Mouse (Mus musculus) common myeloid progenitor, adult 5-6 weeks (primary cell): ENCODE data around the gene Tmem30b. TPM values are rescaled to one million over a fixed set of nuclear protein-coding genes. Genes with fewer than 3 reads are reported as not detected.

Experiments
- ATAC-seq: replicated peaks from 2 replicates; pipeline ENCODE4 v1.8.0; 2016; ENCODE audit warnings: low read depth, mild to moderate bottlenecking, moderate TSS enrichment, inconsistent platforms; ENCODE audit not compliant: poor library complexity, severe bottlenecking
- total RNA-seq: library from RNA; stranded (forward); fragments of 200-1000, 187-1606 nt; gene quantifications from 2 replicates; pipeline ENCODE4 v1.2.3, GENCODE M21; 2017

Gene Tmem30b
- 0.46 TPM in 1 of 2 replicates, not detected in the other for total RNA-seq

DNA sequence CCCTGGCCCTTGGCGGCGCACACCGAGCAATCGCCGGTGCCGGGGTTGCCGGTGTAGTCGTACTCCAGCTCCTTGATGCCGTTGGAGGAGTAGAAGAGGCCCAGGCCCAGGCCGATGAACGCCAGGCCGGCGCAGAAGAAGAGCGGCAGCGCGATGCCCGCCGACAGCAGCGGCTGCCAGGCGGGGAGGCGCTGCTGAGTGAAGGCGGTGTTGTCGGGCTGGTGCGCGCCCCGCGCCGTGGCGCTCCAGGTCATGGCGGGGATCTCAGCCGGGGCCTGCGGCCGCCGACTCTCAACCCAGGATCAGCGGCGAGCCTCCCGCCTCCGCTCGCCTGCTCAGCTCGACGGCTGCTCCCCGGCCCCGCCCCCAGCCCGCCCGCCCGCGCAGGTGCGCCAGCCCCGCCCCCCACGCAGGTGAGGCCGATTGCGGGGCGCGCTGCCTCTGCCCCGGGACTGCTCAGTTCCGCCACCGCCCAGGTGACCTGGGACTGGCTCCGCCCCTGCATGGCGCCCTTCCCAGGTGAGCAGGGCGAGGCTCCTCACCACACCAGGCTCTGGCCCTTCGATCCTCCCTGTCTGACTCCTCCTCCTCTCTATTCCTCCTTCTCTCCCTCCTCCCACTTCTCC, at the start of gene Tmem30b:
Tmem30b (minus strand) TSS at position 307 of the 626 bp plus-strand sequence.
- ATAC-seq = no peak; the same call in 1 of the 2 replicates

- no peak for ATAC-seq
Measured at GRCm38 (mm10) chr12:73595226-73595625, 49.0 kb upstream of the Tmem30b start.

DNA sequence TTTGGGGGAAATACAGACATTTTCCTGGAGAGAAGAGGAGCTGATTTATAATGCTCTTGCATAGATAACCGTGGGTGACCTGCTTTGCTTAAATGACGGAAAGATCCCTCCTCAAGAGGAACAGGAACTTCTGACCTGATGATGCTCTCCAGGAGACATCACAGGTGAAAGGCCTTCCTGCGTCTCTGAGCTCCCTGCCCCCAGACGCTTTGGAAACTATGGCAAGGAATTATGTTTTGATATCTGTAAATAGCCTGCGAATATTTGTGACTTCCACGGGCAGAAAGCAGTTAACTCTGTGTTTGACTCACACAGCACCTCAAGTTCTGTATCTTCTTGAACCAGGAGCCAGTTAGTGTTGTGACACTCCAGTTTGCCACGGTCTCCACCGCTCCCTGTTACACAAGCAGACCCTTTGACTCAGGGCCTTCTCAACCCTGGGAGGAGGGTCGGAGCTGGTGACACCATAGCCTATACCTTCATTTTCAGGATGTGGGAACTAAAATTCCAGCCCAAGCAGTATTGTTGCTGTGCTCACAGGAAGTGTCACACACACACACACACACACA, 48.1 kb upstream of the Tmem30b start:
- ATAC-seq = peak; percentile 15; the same call in 1 of the 2 replicates

- peak; percentile 83 for ATAC-seq
Measured at GRCm38 (mm10) chr12:73593021-73593798, 47.0 kb upstream of the Tmem30b start.

DNA sequence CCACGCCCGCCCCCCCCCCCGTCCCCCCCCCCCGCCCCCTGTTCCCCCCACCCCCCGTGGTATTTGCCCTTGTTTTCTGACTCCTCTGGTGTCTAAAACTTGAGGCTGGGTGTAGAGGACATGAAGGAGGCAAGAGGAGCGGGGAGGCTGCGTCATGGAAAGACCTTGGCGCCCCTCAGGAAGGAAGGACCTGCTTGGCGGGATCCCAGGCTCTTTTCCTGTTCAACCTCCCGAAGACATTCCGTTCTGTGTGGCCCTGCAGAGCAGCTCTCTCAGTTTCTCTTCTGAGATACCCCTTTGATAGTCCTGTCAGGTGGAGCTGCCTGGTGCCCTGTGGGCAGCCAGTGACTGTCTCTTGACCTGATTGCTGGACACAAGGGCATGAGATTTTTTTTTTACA, 45.4 kb upstream of the Tmem30b start:
- peak; percentile 13; the same call in 1 of the 2 replicates for ATAC-seq

- no peak for ATAC-seq
Measured at GRCm38 (mm10) chr12:73590627-73591276, 44.6 kb upstream of the Tmem30b start.

DNA sequence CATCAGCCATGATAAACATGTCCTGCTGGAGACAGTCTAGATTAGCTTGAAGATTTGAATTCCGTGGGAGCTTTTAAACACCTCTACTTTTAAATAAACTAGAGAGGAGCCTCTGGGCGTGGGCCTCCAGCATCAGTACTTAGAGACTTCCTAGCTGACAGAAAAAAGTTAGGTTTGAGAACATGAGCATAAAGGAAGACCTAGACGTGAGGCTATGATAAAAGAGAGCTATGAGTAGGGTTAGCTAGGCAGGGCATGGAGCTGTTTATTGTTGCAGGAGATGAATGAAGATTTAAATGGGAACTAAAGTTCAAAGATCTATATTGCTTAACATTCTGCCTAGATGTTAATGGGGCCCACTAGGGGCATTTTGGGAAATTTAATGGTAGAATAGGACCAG, 41.1 kb upstream of the Tmem30b start:
- ATAC-seq = no peak

DNA sequence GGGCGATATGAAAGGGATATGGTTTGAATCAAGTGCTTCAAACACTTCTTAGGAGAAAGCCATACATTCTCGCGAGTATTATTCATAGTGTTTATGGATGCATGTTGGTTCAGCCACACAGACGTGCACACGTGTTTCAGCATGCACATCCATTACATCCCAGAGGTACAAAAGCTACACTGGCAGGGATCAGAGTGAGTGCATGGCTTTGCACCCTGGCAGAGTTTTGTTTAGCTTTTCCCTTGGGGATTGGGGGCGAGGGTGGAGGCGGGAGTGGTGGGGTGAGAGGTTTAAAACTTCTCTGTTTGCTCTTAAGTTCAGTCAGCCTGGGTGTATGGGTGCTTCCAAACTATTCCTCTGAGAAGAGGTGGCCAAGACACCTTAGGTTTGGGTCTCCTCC, 39.7 kb upstream of the Tmem30b start:
- no peak for ATAC-seq

- ATAC-seq = peak; percentile 12; the same call in 1 of the 2 replicates
Measured at GRCm38 (mm10) chr12:73585241-73585801, 39.1 kb upstream of the Tmem30b start.

DNA sequence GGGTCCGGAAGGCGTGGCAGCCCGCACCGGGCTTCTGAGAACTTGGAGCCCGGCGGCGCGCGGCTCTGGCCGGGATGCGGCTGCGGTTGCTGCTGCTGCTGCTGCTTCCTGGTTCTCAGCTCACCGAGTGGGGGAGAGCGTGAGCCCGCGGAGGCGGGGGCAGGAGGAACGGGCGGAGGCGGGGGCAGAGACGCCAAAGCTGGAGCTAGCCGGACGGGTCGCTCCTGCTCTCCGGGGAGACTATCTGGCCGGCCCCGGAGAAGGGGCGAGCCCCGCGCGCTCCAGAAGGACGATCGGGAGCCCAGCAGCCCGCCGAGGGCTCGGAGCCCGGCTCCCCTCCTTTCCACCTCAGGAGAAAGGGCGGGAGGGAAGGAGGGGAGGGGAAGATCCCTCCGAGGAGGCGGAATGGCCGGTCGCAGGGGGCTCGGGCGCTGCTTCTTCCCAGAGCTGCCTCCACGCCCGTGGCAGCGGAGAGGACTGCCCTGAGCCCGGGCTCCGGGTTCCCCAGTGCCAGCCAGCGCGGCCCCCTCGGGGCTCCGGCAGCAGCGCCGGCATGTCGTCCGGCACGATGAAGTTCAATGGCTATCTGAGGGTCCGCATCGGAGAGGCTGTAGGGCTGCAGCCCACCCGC, 38.5 kb upstream of the Tmem30b start, which contains the start of gene Prkch:
Prkch (plus strand) TSS at position 187 of the 631 bp plus-strand sequence.
- peak; percentile 91 for ATAC-seq

DNA sequence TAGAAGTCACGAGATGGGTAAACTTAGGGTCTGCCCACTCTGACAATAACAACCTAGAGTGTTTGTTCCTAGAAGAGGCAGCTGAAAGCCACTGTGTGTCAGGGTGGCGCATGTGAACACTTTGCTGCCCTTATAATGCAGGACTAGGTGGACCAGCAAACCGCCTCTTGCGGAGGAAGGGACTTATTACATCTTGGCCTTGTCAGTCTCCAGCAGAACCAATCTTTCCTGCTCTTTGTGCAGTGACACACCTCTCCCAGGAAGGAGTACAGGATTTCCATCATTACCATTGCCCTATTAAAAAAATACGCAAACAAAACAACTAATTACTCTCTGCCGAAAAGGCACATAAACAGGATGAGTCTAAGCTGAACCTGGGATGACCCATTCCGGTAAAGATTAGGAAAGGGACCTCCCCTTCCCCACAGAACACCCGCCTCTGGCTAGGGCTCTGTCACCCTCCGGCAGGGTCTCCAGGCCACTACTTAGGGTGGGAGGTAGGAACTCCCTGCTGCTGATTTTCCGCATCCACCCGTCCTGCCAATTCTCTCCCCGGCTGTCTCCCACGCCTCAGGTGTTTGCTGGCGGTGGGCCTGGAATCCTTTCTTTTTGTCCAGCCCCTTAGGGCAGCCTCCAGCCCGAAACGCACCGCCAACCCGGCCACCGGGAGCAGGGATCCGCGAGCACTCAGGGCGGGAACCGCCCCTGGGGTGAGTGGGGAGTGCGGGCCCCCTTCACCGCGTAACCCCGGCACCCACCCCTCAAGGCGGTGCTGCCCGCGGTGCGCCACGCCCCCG, 37.8 kb upstream of the Tmem30b start:
- ATAC-seq = peak; percentile 39

DNA sequence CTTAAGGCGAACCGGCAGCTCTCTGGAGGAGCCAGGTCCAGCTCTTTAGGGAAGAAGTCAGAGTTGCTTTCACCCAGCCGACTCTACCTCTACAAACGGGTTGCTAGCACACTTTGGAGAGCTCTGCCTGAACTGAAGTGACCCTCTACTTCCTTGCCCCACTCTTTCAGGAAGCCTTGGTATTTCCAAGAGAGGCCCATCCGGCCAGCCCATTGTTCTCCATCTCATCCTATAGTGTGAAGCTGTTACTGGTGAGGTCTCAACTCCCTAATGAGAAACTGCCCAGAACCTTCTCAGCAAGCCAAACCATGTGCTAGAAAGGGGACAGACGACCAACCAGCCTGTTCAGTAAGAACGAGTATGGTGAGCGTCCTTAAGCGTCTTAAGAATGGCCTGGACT, 37.1 kb upstream of the Tmem30b start:
- ATAC-seq = no peak

DNA sequence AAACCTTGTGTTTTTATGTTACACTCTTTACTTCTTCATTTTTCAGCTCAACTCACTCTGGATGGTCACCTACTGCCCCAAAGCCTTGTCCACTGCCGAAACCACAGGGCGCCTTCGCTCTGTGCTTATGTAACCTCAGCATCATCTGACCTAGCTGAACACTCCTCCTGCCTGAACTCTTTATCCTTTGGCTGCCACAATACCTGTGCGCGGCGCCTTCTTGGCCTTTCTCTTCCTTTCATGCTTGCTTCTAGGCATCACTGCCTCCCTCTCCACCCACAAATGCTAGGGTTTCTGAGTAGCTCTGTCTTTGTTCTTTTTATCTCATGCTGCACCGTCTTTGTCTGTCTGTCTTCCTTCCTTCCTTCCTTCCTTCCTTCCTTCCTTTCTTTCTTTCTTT, 34.6 kb upstream of the Tmem30b start:
- no peak for ATAC-seq

DNA sequence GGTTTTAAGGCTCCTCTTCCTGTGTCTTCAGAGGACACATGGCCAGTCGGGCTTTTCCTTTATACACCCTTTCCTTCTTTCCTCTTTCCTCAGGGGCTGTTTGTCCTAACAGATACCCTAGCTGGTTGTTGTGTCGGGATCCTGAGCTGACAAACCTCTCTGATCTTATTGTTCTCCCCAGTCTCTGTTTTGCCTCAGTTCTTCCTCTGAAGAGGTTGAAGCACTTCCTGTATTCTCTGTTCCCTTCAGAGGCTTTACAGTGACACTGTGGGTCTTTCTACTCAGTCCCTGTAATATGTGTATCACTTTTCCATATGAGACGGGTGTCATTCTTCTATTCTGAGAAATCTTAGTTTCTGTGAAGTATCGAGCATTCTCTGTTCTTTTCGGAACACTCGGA, 31.9 kb upstream of the Tmem30b start:
- no peak for ATAC-seq

DNA sequence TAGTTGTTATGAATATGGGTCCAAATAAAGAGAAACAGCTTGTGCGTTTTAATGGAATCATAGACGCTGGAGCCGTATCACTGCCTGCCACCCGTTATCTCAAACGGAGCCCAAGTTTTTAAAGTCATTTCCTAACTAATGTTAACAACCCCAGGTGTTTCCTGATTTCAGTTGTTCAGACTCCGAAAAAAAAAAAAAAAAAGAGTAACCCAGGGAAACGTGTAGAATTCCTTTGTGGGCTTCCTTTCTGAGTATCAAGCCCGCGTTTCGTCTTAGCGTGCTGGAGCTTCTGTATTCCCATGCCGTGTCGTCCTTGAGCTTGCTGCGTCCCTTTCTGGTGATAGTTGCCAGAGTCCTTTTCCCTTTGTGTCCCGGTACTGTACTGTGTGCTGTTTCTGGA, 28.4 kb upstream of the Tmem30b start:
- peak; percentile 87 for ATAC-seq

- ATAC-seq = no peak
Measured at GRCm38 (mm10) chr12:73565620-73565969, 19.4 kb upstream of the Tmem30b start.

GRCm38 (mm10) chr12:73564795-73565619, 18.8 kb upstream of the Tmem30b start:
- ATAC-seq = peak; percentile 63

GRCm38 (mm10) chr12:73564176-73564575, 18.0 kb upstream of the Tmem30b start:
- no peak for ATAC-seq
